Mouse (Mus musculus): ENCODE results near the gene Ssr3.

DNA sequence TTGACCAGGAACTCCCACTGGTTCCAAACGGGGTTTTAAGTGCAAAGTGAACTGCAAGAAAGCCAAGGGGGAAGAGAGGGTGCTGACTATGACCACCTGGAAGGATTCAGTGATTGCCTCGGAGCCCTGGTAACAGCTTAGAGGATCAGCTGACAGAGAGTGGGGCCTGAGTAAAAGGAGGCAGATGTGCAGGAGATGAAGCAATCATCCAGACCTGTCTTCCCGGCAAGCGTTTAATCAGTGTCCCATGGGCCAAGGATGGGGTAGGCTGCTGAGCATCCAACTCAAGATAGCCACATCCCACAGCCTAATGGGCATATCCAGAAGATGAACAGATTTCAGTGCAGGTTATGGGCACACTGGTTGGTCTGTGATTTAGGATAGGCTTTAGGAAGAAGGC, 24.5 kb downstream of the Ssr3 start:
- TF ChIP-seq POLR2A (IDR thresholded peaks at IDR 0.05; ENCODE audit: insufficient read depth, low read depth, low read length), result no peak
- no peak for TF ChIP-seq CTCF (IDR thresholded peaks at IDR 0.05)
- TF ChIP-seq EP300 (IDR thresholded peaks at IDR 0.05; ENCODE audit: insufficient read depth, low read depth, low read length), result no peak
